Mouse (Mus musculus): Measurements from ENCODE around the gene Htr2b.

The Htr2b gene

DNA sequence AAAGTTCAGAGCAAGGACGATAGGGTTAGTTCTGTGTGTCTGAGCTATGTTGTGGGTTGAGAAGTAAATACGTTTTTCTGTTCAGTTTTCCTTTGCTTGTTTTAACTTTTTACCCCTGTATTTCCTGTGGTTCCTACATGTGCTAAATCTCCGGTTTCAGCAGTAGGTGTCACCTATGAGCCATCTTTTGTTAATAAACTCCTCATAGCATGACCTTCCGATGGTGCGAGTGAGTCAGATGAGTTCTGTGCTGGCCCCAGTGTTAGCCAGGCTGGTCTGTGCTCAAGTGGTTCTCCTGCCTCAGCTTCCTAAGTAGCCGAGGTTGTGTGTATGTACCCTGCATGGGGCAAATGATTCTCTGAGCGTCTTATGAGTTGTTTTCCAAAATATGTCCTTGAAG lies 17.4 kb downstream of the Htr2b start:
- in situ Hi-C loops (cut with MboI, MseI) = no loop called here

- in situ Hi-C loops (cut with MboI, MseI) = no loop called here
Observed at GRCm38 (mm10) chr1:86076565-86076964, 35.2 kb downstream of the Htr2b start.

- in situ Hi-C loops (cut with MboI, MseI) = no loop called here
Observed at GRCm38 (mm10) chr1:86064271-86064991, 47.3 kb downstream of the Htr2b start, which contains the start of gene Psmd1. Psmd1 (plus strand) TSS chr1:86064387.

DNA sequence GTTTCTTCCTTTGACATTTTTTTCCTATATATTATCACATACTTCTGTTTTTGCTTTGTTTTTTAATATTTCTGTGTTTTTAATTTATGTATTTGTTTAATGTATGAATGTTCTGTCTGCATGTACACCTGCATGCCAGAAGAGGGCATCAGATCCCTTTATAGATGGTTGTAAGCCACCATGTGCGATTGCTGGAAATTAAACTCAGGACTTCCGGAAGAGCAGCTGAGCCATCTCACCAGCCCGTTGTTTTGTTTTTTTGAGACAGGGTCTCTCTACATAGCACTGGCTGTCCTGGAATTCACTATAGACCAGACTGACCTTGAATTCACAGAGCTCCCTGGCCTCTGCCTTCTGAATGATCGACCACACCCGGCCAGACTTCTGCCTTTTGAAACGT lies 49.2 kb downstream of the Htr2b start:
- in situ Hi-C loops (cut with MboI, MseI) = no loop called here

- in situ Hi-C loops (cut with MboI, MseI) = no loop called here
Observed at GRCm38 (mm10) chr1:86058856-86059769, 52.7 kb downstream of the Htr2b start.

DNA sequence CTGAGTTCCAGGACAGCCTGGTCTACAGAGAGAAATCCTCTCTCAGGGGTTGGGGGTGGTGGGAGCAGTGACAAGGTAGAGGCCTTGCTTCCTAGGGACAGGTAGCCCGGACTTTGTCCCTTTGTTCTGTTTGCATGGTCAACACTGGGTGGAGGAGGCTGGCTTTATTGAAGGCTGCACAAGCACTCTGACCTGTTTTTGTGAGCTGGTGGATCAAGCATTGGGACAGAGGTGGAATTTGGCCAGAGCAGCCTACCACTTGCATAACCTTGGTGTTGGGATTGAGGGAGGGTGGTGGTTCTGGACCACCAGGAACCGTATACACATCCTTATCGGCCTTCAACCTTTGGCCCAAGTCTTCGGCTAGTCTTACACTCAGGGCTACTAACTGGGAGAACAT lies 55.5 kb downstream of the Htr2b start:
- in situ Hi-C loops (cut with MboI, MseI) = no loop called here

DNA sequence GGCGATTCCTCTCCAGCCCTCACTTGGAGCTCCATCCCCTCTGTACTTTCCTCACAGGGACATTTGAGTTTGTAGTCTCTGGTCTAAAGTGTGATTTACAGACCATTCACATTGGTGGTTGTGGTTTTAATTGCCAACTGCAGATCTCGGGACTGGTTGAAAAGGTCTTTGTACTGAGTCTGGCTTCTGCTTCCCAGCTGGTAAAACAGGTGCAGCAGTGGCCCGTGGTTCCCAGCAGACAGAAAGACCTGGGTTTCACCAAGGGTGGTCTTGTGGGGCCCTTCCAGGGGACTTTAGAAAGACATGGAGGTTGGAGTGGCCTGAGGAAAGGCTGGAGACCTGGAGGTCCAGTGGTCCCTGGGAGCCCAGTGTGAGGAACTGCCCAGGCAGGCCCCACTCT lies 56.8 kb downstream of the Htr2b start:
- in situ Hi-C loops (cut with MboI, MseI) = no loop called here

DNA sequence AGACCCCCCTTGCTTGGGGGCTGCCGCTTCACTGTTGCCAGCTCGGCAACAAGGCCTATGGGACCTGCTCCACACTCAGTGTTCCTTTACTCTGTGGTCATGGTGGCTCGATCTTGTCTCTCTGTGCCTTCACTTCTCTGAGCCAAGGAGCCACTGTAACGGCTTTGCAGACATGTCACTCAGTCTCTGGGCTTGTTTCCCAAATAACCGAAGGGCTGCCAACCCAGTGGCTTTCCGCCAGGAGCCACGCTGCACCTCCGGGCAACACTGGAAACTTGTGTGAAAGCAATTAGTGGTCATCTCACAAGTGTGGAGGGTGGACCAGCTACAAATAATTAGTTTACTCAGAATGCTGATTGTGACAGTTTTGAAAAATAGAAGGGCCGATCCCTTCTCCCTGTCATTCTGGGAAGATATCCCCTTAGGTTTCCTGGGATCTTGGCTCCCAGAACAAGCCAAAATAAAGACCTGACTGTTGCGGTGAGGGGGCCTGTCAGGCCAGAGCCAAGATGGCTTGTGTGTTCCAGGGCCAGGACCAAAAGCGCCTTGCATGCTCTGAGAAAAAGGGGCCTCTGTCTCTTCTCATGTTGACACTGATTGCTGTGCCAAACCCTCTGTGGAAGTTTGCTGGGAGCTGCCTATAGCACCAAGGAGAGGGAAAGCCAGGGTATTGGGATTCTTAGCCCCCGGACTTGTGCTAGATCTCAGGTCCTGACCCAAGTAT lies 58.4 kb downstream of the Htr2b start:
- in situ Hi-C loops (cut with MboI, MseI) = no loop called here
